Mouse (Mus musculus) left cerebral cortex, postnatal 4 days (tissue): ENCODE results near the gene Pla2g4c. TPM values are rescaled to one million over a fixed set of nuclear protein-coding genes. Genes with fewer than 3 reads are reported as not detected.

Experiments used
- DNase-seq: peaks from one replicate; pipeline ENCODE4 v3.0.0-alpha.2; 2022
- intact Hi-C: fragments of 180-260 bp; cut with DNase I; formaldehyde crosslinking; loops from one replicate; pipeline ENCODE4 v1.15.1; 2025
- total RNA-seq, 2 experiments: library from RNA; stranded (reverse); gene quantifications; 2 replicates each; pipeline ENCODE4 v1.2.3; 2021

The Pla2g4c gene
- total RNA-seq, 2 experiments from 2014 or later, result 0.95 to 1.3 TPM

DNA sequence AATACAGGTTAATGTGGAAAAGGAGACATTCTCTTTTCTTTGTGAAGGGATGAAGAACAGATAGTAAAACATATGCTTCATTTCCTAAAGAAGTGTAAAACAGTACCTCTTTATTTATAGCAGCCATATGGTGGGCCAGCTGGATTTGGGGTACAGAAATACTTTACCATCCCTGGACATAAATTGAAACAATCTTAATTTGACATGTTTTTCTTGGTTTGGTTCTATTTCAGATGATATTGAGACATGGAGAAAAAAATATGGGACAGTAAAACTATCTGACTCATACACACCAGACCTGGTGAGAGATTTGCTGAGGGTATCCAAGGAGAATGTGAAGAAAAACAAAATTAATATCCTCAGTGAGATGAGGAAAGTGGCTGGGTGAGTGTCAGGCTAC, 31.5 kb downstream of the Pla2g4c start:
- intact Hi-C loops, result no loop called here
- no peak for DNase-seq

DNA sequence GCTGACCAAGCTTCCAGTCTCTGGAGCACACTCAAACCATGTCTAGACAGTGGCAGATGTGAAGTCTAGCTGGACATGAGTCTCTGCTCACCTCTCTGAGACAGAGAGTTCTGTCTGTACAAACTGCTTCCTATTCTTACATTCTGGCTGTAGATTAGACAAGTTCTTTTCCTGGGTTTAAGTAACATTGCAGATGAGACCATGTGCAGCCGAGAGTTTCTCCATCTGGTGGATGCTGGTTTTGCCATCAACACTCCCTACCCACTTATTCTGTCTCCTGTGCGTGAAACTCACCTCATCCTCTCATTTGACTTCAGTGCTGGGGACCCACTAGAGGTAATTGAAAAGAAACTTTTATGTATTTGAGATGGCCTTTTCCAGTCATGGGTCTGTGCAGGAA, 56.1 kb downstream of the Pla2g4c start:
- DNase-seq, result no peak

DNA sequence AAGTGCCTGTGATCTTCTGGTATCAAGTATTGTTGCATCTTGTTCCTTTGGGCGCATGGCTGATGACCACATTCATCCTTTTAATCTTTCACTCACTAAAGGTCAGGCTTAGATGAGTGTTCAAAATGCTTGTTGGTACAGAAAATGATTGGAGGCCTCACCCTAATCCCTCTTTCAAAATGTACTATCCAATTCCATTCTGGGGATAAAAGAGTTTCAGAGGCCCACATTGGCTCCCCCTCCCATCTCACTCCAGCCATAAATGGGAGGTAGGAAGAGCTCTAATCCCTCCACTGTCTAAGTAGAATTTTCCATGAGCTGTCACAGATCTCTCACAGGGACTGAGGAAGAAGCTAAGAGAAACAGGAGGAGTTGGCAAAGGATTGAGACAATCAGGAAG, 73.4 kb downstream of the Pla2g4c start, which contains the start of gene Cabp5:
TSS of gene Cabp5 (plus strand) at position 301 of the 400 bp plus-strand sequence.
- intact Hi-C loops, result no loop called here
- DNase-seq, result no peak

More for the DNA sequence above, 56.1 kb downstream of the Pla2g4c start:
- intact Hi-C loops, result no loop called here

Other genes starting within 250 kb of the Pla2g4c start
- gene Vmn1r85, start 229.5 kb upstream of the Pla2g4c start, total RNA-seq, result under 1 TPM; 0.06 to 0.08 TPM
- gene Vmn1r86, start 204.7 kb upstream of the Pla2g4c start, total RNA-seq, result not detected
- gene Vmn1r87, start 184.5 kb upstream of the Pla2g4c start, total RNA-seq, result not detected
- gene Vmn1r88, start 165.1 kb upstream of the Pla2g4c start, total RNA-seq, result under 1 TPM; 0.16 to 0.22 TPM
- not detected for gene Vmn1r89, start 111.6 kb upstream of the Pla2g4c start, total RNA-seq
- 10 to 100 TPM; 21.1 to 24.0 TPM for gene Lig1, start 47.4 kb upstream of the Pla2g4c start, total RNA-seq
- gene Zswim9, start 45.9 kb upstream of the Pla2g4c start, total RNA-seq, result 10 to 100 TPM; 18.6 to 18.7 TPM
- gene Cabp5, start 73.5 kb downstream of the Pla2g4c start, total RNA-seq, result 1 to 10 TPM in 1 of 2 experiments, under 1 TPM in 1; 0.64 to 1.2 TPM
- not detected for gene Bsph1, start 126.2 kb downstream of the Pla2g4c start, total RNA-seq
- gene Bsph2, start 246.4 kb downstream of the Pla2g4c start, total RNA-seq, result not detected